Mouse (Mus musculus) kidney, postnatal 10 days (tissue): ENCODE measurements around the gene Padi2.

Experiments
- DNase-seq: peaks from one replicate; pipeline ENCODE4 v3.0.0; 2021; ENCODE audit warnings: mixed read lengths

Gene Padi2

DNA sequence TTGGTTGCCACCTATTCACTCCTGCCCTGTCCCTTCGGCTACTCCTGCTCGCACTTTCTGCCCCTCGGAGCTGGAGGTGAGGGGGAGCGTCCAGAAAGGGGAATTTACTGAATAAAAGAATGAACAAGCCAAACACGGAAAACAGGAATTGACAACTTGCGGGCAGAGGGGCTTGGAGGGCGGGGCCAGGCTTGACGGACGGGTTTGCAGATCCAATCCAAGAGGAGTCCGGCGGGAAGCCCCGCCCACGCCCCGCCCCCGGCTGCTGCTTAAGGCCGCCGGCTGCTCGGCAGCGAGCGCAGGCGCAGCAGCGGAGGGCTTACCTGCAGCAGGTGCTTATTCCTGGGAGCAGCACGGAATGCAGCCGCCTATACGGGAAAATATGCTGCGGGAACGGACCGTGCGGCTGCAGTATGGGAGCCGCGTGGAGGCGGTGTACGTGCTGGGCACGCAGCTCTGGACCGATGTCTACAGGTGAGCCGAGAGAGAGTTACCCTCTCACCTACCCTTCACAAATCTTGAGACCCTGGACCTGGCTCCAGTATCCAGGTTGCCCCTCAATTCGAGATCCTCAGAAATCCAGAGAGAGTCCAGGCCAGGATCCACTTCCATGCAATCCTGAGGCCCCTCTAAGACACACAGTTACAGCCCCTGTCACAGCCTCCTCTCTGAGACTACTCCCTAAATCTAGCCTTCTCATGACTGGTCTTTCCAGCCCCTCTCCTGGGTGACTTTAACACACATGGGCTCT lies at the start of gene Padi2:
Padi2 (plus strand) TSS at position 269 of the 751 bp plus-strand sequence.
- peak; percentile 91 for DNase-seq

DNA sequence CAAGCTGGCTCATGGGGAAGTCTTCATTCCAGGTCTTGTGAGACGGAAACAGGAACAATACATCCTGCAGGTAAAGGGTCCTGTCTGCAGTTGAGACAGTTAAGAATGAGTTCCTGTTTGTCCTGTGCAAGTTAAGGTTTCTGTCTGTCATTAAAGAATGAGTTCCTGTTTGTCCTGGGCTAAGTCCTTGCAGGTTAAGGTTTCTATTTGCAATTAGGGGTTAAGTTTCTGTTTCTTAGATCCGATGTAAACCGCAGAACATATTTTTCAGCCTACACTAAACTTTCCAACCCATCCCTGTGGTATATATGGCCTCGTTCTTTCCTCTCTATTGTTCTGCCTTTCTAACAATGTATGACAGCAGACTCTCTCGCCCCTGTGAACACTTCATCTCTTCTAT lies 49.1 kb upstream of the Padi2 start:
- no peak for DNase-seq

DNA sequence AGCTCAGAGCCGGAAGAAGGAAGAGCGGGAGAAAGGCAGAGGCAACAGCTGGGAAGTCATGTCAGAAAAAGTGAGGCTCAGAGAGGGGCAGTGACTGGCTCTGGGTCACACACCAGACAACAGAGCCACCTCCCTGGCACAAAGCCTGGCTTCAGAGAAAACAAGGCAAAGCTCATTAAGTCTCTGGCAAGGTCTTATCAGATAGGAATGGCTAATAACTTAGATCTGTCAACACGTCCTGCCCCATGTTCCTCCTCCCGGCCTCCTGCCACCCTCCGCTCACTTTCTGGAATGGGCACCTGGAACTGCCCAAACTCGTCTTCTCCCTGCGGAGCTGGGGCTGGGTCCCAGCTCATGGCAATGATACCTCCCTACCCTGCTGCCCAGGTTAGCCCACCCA lies 48.3 kb upstream of the Padi2 start:
- no peak for DNase-seq

DNA sequence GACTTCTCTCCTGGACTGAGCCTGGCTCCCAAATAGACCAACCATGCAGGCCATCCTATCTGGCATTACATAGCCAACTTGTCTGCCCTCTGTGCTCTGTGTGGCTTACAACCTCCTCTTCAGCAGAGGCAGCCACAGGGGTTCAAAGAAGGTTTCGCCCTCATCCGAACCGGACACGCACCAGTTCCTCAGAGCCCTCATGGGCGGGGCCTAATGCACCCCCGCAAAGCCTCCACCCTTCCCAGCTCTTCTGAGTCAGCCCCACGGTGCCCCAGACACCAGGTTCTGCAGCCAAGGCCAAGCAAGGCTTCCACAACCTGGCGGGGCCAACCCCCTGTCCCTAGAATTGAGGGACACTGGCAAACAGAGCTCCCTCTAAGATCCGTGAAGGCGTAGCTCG lies 46.9 kb upstream of the Padi2 start:
- no peak for DNase-seq

DNA sequence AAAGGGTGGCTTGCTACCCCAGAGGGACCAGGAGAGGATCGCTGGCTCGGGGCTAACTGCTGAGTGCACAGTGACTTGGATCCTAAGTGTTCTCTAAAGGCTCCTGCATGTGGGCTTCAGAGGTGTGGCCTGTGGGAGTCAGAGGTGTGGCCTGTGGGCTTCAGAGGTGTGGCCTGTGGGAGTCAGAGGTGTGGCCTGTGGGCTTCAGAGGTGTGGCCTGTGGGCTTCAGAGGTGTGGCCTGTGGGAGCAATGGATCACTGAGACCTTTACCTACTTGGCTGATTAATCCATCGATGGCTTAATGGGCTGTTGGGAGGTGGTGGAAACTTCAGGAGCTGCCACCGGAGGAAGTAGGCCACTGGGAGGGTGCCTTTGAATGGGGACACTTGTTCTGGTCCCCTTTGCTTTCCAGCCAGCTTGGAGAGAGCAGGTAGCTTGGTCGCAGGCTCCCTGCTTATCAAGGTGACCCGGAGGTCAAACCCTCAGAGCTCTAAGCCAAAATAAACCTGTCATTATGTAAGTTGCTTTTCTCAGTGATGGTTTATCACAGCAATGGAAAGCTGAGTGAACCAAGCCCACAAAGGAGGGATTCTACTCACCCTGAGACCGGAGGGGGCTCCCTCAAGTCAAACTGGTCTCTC lies 45.9 kb upstream of the Padi2 start:
- DNase-seq: no peak

DNA sequence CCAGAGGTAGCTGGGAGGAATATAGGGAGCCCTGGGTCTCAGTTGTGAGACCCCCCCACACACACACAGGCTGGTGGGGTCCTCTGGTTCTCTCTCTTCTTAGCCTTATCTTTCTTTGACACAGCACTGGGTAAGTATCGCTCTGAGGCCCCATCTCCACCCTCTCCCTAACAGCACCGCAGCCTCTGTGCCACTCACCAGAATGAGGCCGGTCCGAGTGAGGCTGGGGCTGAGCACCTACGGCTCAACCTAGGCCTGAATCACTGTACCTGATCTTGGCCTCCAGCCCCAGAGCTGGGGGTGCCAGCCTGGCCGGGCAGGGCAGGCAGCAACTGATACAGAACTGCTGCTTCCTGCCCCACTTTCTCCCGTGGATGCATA lies 45.4 kb upstream of the Padi2 start:
- DNase-seq: no peak

DNA sequence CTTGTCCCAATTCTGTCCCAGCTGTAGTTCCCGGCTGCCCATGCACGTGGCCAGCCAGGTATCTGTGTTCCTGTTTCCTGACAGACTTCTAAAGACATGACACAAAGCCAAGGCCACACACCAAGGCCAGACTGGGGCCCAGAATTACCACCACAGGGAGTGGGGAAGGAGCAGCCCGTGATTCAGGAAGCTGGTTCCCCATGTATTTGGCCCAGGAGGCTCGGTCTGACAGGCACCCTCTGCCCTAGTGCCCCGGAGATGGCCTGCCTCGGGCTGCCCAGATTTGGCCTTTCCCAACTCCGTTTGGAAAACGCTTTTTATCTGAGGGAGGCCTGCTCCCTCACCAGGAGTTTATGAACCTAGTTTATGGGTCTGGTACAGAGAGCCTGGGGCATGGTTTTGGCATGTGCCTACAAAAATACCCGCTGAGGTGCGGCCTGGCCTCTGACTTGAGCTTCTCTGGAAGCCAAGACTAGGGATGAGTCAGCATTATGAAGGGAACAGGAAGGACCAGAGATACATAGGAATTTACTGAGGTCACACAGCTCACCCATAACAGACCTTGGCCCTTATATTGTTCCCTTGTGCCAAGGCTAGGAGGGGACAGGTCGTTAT lies 44.0 kb upstream of the Padi2 start:
- DNase-seq: no peak

DNA sequence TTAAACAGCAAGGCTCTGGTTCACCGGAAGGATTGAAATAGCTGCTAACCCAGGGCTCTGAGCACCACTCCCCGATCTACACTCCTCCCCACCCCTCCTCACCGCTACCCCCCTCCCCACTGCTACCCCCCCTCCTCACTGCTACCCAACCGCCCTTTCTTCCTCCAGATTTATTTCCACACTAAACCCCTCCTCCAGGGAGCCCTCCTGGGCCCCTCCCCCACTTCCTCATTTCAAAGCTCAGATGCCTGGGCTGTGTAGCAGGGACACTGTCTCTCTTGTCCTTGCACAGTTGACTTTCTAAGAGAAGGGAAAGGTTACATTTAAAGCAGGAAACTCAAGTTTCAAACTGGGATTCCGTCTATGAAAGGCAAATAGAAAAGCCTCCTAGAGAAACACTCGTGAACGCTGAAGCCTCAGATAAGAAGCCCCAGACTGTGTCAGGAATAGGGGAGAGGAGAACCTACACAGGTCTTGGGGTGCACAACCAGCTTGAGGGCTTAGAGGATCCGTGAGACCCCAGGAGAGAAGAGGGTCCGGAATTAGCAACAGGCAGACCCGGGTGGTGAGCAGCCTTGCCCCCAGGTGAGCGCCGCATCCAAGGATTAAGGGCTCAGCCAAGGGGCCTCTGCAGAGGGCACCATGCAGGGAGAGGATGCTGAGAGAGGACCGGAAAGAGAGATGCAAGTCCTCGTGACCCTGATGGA lies 37.5 kb upstream of the Padi2 start:
- DNase-seq: no peak

DNA sequence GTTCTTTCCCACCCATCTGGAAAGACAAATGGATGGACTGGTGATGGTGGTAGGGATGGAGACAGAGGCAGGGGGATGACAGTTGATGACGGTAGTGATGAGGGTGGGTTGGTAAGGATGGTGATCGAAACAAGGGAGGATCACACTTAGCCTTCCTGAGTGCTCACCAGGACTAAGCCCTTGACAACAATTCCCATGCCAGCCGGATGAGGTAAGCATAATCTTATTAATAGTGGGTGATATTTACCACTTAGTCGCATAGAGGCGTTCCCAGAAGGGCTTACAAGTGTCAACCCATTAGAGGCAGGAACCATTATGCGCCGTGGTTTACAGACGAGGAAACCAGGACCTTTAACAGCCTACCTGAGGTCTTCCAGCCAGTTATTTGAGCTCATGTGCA lies 36.2 kb upstream of the Padi2 start:
- no peak for DNase-seq

DNA sequence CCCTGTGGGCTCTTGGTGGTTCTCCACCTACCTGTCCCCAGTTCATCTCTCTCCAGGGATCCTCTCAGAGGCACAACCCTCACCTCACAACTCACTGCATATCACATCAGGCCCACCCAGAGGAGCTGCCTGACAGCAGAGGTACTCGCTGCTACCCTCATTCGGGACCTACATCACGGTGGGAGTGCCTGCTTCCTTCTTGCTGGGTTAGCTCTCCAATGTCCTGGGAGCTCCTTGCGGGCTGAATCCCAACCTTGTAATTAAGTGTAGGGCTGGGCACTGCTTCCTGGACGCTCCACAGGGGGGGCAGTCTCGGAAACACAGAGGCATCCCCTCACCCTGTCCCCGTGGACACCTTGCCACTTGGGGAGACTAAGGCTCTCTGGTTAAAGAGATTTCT lies 35.3 kb upstream of the Padi2 start:
- no peak for DNase-seq

DNA sequence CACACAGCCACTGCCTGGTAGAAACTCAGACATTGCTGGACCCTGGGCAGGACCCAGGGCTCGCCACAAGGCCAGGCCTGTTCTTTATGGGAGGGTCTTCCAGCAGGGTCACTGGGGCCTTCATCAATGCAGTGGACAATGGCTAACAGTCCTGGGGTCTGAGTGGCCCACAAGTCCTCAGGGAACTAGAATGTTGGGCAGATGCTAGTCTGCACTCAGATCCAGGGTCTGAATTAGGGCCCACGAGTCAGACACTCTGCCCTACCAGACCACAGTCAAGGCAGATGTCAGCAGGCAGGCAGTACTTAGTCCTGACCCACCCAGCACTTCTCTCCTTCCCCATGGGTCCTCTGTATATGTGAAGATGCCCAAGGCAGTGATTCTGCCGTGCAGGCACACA lies 34.8 kb upstream of the Padi2 start:
- no peak for DNase-seq

DNA sequence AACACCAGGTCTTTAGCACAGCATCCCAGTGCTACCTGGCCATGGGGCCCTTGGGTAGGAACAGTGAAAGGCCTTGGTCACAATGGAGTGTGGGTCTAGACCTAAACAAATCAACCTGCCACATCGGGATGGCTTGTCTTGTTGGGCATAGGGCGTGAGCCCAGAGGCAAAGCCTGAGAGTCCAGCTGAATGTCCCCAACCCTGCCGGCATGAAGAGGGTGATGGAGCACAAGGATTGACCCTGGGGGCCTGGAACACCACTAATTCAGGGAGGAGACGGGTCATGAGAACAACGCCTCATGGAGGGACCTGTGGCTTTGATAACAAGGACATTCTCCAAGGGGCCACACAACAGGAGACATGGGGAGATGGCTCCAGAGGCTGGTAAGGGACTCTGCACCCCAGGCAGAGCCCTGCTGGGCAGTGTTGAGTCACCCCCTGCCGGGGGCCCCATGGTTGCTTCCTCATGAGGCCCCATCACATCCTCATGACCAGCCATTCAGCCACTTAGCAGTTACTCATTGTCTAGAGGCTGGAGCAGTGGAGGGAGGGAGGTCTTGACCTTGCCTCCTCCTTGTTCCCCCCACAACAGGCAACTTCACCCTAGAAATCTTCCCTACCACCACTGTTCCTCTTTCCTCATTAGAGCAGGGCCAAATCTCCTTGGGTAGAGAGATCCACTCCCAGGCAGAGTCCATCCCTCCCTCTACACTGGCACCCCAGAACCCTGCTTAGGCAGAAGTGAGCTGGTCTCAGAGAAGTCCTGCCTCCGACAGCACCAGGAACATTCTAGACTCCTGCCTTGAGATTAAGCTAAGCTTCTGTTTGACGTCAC lies 34.1 kb upstream of the Padi2 start:
- DNase-seq: peak; percentile 22

DNA sequence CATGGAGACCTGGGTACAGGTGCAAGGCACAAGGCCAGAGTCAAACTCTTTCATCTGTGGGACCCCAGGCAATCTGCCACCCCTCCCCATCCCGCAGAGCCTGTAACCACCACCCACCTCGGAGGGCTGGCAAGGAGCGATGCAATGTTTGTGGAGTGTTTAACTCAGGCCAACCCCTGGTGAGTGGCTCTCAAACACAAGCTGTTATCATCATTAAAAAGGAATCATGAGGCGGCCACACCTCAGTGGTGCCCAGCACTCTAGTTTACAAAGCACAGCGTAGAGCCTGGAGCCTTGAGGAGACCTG lies 33.5 kb upstream of the Padi2 start:
- DNase-seq: peak; percentile 4

DNA sequence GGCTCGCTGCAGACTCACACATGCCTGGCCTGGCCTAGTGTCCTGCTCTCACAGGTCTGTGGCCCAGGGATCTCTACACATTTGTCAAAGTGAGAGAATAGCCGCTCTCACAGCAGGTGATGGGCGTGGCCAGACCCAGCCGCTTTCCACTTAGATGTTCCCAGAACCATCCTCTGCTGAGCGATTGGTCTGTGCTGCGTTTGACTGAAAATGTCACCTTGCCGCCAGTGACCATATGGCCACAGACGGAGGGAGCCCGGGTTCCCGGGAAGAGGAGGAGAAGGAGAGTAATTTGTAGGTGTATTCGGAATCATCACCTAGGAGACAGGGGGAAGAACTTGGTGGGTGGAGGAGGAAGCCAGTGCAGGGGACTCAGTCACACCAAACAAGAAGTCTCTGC lies 33.1 kb upstream of the Padi2 start:
- peak; percentile 2 for DNase-seq

DNA sequence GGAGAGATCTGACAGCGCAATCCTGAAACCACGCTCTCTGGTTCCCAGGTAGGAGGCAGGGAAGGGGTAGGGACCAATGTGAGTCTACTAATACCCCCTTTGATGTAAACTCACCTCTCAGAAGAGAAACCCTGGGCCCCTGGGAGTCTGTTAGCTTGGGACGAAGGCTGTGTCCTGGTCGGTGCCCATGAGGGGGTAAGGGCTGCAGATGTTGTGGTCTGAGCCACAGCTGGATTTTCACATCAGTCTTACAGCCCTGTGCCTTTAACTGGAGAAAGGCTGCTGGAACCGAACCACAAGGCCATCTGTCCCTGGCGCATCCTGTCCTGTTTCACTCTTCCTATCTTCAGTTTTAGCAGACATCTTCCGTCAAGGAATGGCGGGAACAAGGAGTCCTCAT lies 30.0 kb upstream of the Padi2 start:
- DNase-seq: peak; percentile 1

DNA sequence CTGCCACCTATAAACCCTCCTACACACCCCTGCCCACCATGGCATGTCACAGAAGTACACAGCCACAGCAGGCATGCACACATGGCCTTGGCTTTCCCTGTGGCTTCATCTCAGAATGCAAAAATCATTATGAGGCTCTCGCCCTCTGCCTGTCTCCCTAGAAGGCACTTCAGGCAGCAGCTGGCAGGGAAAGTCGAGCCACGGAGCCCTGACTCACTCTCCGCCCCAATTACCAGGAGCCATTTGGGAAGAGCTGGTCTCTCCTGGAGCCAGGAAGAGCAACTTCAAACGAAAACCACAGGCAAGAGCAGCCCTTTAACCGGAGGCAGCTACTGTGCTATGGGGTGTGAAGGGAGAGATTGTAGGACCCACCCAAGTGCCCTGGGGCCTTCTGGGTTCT lies 29.5 kb upstream of the Padi2 start:
- DNase-seq: peak; percentile 2

DNA sequence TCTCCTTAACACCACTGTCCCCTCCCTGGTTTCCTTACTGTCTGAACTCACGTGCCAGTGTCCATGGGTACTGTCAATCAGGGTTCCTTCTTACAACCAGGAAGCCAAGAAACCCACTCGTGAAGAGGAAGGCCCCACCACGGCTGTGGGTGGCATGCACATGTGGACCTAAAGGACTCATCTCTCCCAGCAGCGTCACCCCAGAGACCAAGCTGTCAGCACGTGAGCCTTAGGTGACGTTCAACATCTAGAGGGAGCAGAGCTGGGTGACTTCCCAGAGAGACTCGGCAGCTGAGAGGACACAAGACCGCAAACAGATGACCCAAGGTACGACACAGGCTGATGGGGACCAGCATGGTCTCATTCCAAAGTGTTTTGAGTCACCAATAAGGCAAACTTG lies 28.7 kb upstream of the Padi2 start:
- DNase-seq: peak; percentile 4

DNA sequence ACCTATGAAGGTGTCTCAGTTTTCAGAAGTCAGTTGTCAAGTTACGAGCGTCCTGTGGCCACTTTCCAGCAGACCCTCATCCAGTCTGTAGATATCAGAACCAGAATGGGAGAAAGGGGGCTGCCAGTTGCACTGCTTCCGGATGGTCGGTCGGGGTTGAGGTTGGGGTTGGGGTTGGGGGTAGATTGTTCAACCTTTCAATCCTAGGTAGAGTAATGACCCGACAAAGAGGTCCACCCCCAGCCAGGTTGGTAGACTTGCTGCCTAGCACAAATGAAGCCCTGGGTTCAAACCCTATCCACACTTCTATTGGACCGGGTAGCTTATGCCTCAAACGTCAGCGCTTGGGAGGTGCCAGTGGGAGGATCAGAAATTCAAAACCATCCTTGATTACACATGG lies 27.5 kb upstream of the Padi2 start:
- DNase-seq: peak; percentile 1

DNA sequence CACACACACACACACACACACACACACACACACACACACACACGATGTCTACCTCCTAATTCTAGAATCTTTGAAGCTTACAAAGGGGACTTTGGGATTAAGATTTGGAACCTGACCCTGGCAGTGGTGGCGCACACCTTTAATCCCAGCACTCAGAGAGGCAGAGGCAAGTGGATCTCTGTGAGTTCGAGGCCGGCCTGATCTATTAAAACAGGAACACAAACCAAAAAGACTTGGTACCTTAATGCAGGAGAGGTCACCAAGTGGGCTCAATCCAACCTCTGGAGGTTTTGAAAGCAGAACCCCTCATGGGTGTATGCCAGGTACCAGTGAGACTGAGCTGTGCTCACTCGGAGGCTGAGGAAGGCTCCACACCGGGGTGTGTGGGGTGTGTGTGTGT lies 27.0 kb upstream of the Padi2 start:
- DNase-seq: peak; percentile 2

DNA sequence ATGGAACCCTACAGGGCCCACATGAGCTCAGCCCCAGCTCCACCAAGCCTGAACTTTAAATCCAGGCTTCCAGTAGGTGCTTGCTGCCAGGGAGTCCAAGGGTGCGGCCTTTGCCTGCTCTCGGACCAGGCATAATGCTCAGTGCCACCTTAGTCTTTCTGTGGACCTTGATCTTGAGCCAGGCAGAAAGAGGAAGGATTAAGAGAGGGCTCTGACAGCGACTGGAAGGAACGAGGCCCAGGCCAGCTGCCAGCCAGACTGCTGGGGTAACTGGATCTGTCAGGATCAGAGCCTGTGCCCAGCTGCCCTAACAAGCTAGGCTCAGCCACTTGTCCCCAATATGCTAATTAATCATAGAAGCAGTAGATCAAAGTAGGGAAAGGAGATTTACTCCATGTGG lies 26.4 kb upstream of the Padi2 start:
- peak; percentile 62 for DNase-seq

DNA sequence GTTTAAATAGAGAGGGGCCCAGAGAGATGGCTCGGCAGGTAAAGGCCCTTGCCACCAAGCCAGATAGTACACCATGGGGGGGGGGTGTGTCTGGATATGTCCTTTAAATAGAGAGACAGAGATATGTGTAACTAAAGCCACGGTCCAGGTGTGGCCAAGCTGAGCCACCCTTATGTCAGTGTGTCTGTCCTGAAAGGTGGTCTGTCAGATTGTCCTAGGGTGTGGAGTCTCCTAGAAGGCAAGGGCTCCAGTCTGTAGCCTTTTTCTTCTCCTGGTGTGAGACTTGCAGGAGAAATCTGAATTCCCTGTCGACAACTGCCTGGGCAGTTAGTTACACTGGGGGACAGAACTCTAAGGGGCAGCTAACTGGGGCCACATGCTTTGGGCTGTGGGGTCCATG lies 25.9 kb upstream of the Padi2 start:
- DNase-seq: peak; percentile 2

DNA sequence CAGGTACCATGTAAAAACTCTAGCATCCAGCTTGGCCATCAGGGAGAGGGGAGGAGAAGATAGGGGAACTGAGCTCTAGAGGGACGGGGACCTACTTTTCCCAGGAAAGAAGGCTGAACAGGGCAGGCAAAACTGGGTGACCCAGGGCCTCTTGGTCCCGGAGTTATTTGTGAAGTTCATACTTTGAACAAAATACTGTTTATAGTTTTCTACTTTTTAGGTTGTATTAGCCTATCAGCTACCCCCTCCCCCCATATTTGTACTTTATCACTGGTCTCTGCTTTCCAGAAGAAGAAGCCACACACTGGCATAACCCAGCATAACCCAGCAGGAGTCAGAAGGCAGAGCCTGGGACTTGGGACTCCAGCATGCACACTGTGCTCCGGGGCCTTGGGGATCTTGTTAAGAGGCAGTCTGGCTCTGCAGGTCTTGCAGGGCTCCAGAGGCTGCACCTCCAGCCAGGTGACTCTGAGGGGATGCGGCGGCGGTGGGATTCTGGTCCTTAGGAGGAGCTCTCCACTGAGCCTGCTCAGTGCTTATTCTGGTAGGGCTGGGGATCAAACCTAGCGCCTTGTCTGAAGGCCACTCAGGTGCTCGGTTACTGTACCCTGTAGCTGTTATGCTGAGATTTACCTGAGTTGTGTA lies 25.0 kb upstream of the Padi2 start:
- DNase-seq: peak; percentile 3

DNA sequence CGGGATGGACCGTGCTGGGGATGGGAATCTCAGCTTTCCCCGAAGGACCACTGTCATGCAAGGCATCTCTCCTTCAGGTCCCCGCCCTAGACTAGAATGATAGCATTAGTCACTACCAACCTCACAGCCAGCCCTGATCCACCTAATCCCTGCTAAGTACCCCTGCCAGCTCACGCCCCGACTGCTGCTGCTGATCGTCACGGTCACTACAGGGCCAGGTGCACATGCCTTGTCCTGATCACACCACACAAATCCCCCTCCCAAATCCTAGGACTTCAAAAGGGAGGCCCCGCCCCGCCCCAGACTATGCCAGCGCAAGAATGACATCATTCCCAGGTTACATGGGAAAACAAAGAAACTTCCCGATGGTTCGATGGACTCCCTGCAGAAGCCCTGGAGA lies 24.4 kb upstream of the Padi2 start:
- peak; percentile 4 for DNase-seq
